In genomic region chr19:31083761-31084160, GRCm38 (mm10) we compare ENCODE assay signal across 8 mouse cellular contexts. TPM values are rescaled to one million over a fixed set of nuclear protein-coding genes. Genes with fewer than 3 reads are reported as not detected.
DNase-seq lines count a peak whose midpoint lies in the region; ATAC-seq and TF ChIP-seq lines count a peak whose summit lies in the region.

No protein-coding gene starts in this region.

- peaks cover 25% of the 10 kb centered on the region for H3K36me3 ChIP-seq in forebrain, embryonic 16.5 days (ENCODE audit: control insufficient read depth, insufficient read depth)
- H3K36me3 ChIP-seq in limb, embryonic 15.5 days, result peaks cover 24% of the 10 kb centered on the region
- H3K36me3 ChIP-seq in stomach, embryonic 16.5 days (ENCODE audit: control insufficient read depth, insufficient read depth, low read length), result peaks cover 23% of the 10 kb centered on the region

- DNase-seq in layer of hippocampus, adult 2 months (ENCODE audit: low spot score in 2 of 2), result no peak
- DNase-seq in layer of hippocampus, postnatal 25 days (ENCODE audit: extremely low spot score in 1 of 2, low spot score in 1 of 2), result no peak
- DNase-seq in cerebellum, adult 2 months, result peak in 1 of 2 experiments; percentile 31
- DNase-seq in left cerebral cortex, postnatal 25 days (ENCODE audit: low spot score in 2 of 2), result no peak
- no peak for DNase-seq in left cerebral cortex, adult 11 months (ENCODE audit: low spot score)

- no peak for TF ChIP-seq CTCF in layer of hippocampus, adult 2 months (conservative IDR thresholded peaks at IDR 0.05)
- TF ChIP-seq CTCF in cerebellum, adult 2 months (IDR thresholded peaks at IDR 0.05; ENCODE audit: borderline replicate concordance, insufficient read depth, low read depth, low read length), result no peak

- H3K4me3 ChIP-seq in layer of hippocampus, adult 2 months, result peak overlapping the region; percentile 77
- H3K4me3 ChIP-seq in cerebellum, adult 2 months (replicated peaks; ENCODE audit: insufficient read depth, low read depth, low read length), result peak overlapping the region; percentile 15
- H3K4me3 ChIP-seq in forebrain, embryonic 16.5 days (replicated peaks; ENCODE audit: low read length), result peak overlapping the region; percentile 80
- H3K4me3 ChIP-seq in limb, embryonic 15.5 days, result peak overlapping the region; percentile 61
- H3K4me3 ChIP-seq in stomach, embryonic 16.5 days (replicated peaks; ENCODE audit: low read length), result peak overlapping the region; percentile 76

- no peaks in the 10 kb centered on the region for H3K27me3 ChIP-seq in cerebellum, adult 2 months (ENCODE audit: control insufficient read depth, insufficient read depth, low read length)
- no peaks in the 10 kb centered on the region for H3K27me3 ChIP-seq in forebrain, embryonic 16.5 days (replicated peaks; ENCODE audit: control insufficient read depth, insufficient read depth, low read length)
- no peaks in the 10 kb centered on the region for H3K27me3 ChIP-seq in limb, embryonic 15.5 days
- H3K27me3 ChIP-seq in stomach, embryonic 16.5 days (ENCODE audit: control insufficient read depth, insufficient read depth, low read length), result no peaks in the 10 kb centered on the region

- H3K4me2 ChIP-seq in forebrain, embryonic 16.5 days (ENCODE audit: low read length), result peak overlapping the region; percentile 67
- H3K4me2 ChIP-seq in limb, embryonic 15.5 days, result peak overlapping the region; percentile 67
- peak overlapping the region; percentile 74 for H3K4me2 ChIP-seq in stomach, embryonic 16.5 days (ENCODE audit: low read depth, low read length)

- peaks cover 11% of the 10 kb centered on the region for H3K4me1 ChIP-seq in cerebellum, adult 2 months (ENCODE audit: control insufficient read depth, insufficient read depth, low read length)
- H3K4me1 ChIP-seq in forebrain, embryonic 16.5 days (replicated peaks; ENCODE audit: control insufficient read depth, insufficient read depth, low read length), result peaks cover 20% of the 10 kb centered on the region
- H3K4me1 ChIP-seq in limb, embryonic 15.5 days, result peaks cover 12% of the 10 kb centered on the region
- H3K4me1 ChIP-seq in stomach, embryonic 16.5 days (ENCODE audit: control insufficient read depth, insufficient read depth, low read length), result peaks cover 7% of the 10 kb centered on the region

- no peak overlapping the region; the same call in 1 of the 2 replicates for H3K9ac ChIP-seq in forebrain, embryonic 16.5 days (replicated peaks; ENCODE audit: low read depth, low read length)
- H3K9ac ChIP-seq in limb, embryonic 15.5 days, result 0 out of 2 replicates have a peak overlapping the region, but pooled peaks have one; percentile 62
- H3K9ac ChIP-seq in stomach, embryonic 16.5 days (ENCODE audit: low read length), result no peak overlapping the region

- 0 out of 2 replicates have a peak, but pooled peaks cover 2% of the 10 kb centered on the region for H3K9me3 ChIP-seq in forebrain, embryonic 16.5 days (ENCODE audit: control insufficient read depth, low read length)
- no peaks in the 10 kb centered on the region for H3K9me3 ChIP-seq in limb, embryonic 15.5 days
- H3K9me3 ChIP-seq in stomach, embryonic 16.5 days (replicated peaks; ENCODE audit: control insufficient read depth, low read length), result peaks cover 7% of the 10 kb centered on the region

- ATAC-seq in forebrain, embryonic 16.5 days, result no peak
- ATAC-seq in limb, embryonic 15.5 days (ENCODE audit: insufficient number of reproducible peaks, low FRiP score, low TSS enrichment, low read depth), result no peak
- no peak for ATAC-seq in stomach, embryonic 16.5 days (ENCODE audit: insufficient read depth, low FRiP score)

- 97% methylated on average over 8 of the region's 8 CpGs for WGBS in cerebellum, adult 2 months
- WGBS in forebrain, embryonic 16.5 days, result 95% methylated on average over 8 of the region's 8 CpGs
- WGBS in limb, embryonic 15.5 days, result 97% methylated on average over 8 of the region's 8 CpGs
- 93% methylated on average over 8 of the region's 8 CpGs for WGBS in stomach, embryonic 16.5 days

- peak overlapping the region; percentile 95; the same call in 1 of the 2 replicates for H3K27ac ChIP-seq in layer of hippocampus, adult 2 months
- no peak overlapping the region for H3K27ac ChIP-seq in cerebellum, adult 2 months (ENCODE audit: insufficient read depth, low read length)
- no peak overlapping the region for H3K27ac ChIP-seq in forebrain, embryonic 16.5 days (ENCODE audit: low read length)
- no peak overlapping the region for H3K27ac ChIP-seq in limb, embryonic 15.5 days
- no peak overlapping the region for H3K27ac ChIP-seq in stomach, embryonic 16.5 days (ENCODE audit: low read length)

- intact Hi-C loops in left cerebral cortex, postnatal 25 days (cut with DNase I), result loop anchor here (5.0 to 10.0 kb wide), 2 partner anchors 241 to 591 kb away; no protein-coding TSS in a partner anchor

- no peak for TF ChIP-seq POLR2A in cerebellum, adult 2 months (IDR thresholded peaks at IDR 0.05; ENCODE audit: borderline replicate concordance, insufficient read depth, low read length)

RNA-seq across cellular contexts. Expression of gene Cstf2t, which starts 1.1 kb away (rescaled TPM):
- 10 to 100 TPM; 76.5 to 80.4 TPM for total RNA-seq in layer of hippocampus, adult 2 months (2021)
- total RNA-seq in layer of hippocampus, postnatal 25 days (2021), result 10 to 100 TPM; 76.8 to 81.0 TPM
- polyA plus RNA-seq in cerebellum, adult 2 months (2012; rRNA removed), result 42.1 and 44.3 TPM in 2 replicates
- 78.2 and 86.1 TPM in 2 replicates for polyA plus RNA-seq in forebrain, embryonic 16.5 days (2015; fragmentation: Nextera tagmentation; extraction: Ambion mirVana)
- 42.3 and 46.3 TPM in 2 replicates for polyA plus RNA-seq in limb, embryonic 15.5 days (2015; fragmentation: Nextera tagmentation; extraction: Ambion mirVana)
- 30.7 and 33.8 TPM in 2 replicates for polyA plus RNA-seq in stomach, embryonic 16.5 days (2015; fragmentation: Nextera tagmentation; extraction: Ambion mirVana)
- 10 to 100 TPM; 67.5 to 73.4 TPM for total RNA-seq in left cerebral cortex, postnatal 25 days (2021)

Comparison
In these comparisons a context has a peak if more than half of its experiments do, and no peak if none do; other contexts are left out.
1. H3K4me3 ChIP-seq: peak in every context shown above with its lines; median percentile 80 in forebrain, embryonic 16.5 days; 77 in layer of hippocampus, adult 2 months; 76 in stomach, embryonic 16.5 days; 61 in limb, embryonic 15.5 days; 15 in cerebellum, adult 2 months.